Mouse (Mus musculus) c-Kit-negative CD71-positive TER-119-positive erythroid progenitor cells, embryonic 14.5 days (primary cell): ENCODE results near the gene Ipcef1.
"Not testable (repeated sequence)": the region's sequence is repeated elsewhere in the genome, so short reads cannot be mapped to it uniquely, and the experiment has no call there.

Experiments
- DNase-seq: peaks from one replicate; pipeline ENCODE4 v3.0.0-alpha.2; 2013; ENCODE audit warnings: low read depth, low spot score

Ipcef1 gene

GRCm38 (mm10) chr10:7037194-7037593 is 15.1 kb downstream of the Ipcef1 start:
- no peak for DNase-seq

- no peak for DNase-seq
These were observed 16.7 kb downstream of the Ipcef1 start for GRCm38 (mm10) chr10:7035547-7035946.

- no peak for DNase-seq
These were observed 18.8 kb downstream of the Ipcef1 start for GRCm38 (mm10) chr10:7033459-7033858.

- no peak for DNase-seq
These were observed 27.2 kb downstream of the Ipcef1 start for GRCm38 (mm10) chr10:7025028-7025427.

GRCm38 (mm10) chr10:7020551-7020950 is 31.7 kb downstream of the Ipcef1 start:
- no peak for DNase-seq

GRCm38 (mm10) chr10:7019781-7020386 is 32.4 kb downstream of the Ipcef1 start:
- DNase-seq, result no peak

GRCm38 (mm10) chr10:7015199-7015598 is 37.1 kb downstream of the Ipcef1 start:
- no peak for DNase-seq

GRCm38 (mm10) chr10:7010543-7010942 is 41.7 kb downstream of the Ipcef1 start:
- DNase-seq, result no peak

- no peak for DNase-seq
These were observed 47.2 kb downstream of the Ipcef1 start for GRCm38 (mm10) chr10:7004980-7005538.

- DNase-seq, result not testable (repeated sequence)
These were observed 48.4 kb downstream of the Ipcef1 start for GRCm38 (mm10) chr10:7003898-7004297.

GRCm38 (mm10) chr10:6999355-6999754 is 52.9 kb downstream of the Ipcef1 start:
- no peak for DNase-seq

GRCm38 (mm10) chr10:6998576-6999250 is 53.6 kb downstream of the Ipcef1 start:
- no peak for DNase-seq

- DNase-seq, result no peak
These were observed 55.4 kb downstream of the Ipcef1 start for GRCm38 (mm10) chr10:6996895-6997294.

GRCm38 (mm10) chr10:6988555-6988954 is 63.7 kb downstream of the Ipcef1 start:
- DNase-seq, result no peak

GRCm38 (mm10) chr10:6987399-6988098 is 64.7 kb downstream of the Ipcef1 start:
- no peak for DNase-seq

GRCm38 (mm10) chr10:6986246-6986645 is 66.0 kb downstream of the Ipcef1 start:
- no peak for DNase-seq

- DNase-seq, result no peak
These were observed 68.8 kb downstream of the Ipcef1 start for GRCm38 (mm10) chr10:6983431-6983830.

GRCm38 (mm10) chr10:6982751-6983151 is 69.5 kb downstream of the Ipcef1 start:
- DNase-seq, result no peak

GRCm38 (mm10) chr10:6980236-6980635 is 72.0 kb downstream of the Ipcef1 start:
- DNase-seq, result no peak

- DNase-seq, result no peak
These were observed 72.5 kb downstream of the Ipcef1 start for GRCm38 (mm10) chr10:6979789-6980188.

- no peak for DNase-seq
These were observed 73.1 kb downstream of the Ipcef1 start for GRCm38 (mm10) chr10:6979216-6979615.

GRCm38 (mm10) chr10:6978733-6979132 is 73.5 kb downstream of the Ipcef1 start:
- DNase-seq, result no peak

- no peak for DNase-seq
These were observed 74.4 kb downstream of the Ipcef1 start for GRCm38 (mm10) chr10:6977843-6978242.
